Mouse (Mus musculus): ENCODE measurements around the gene Smtnl1. TPM values are rescaled to one million over a fixed set of nuclear protein-coding genes. Genes with fewer than 3 reads are reported as not detected.
A peak's percentile ranks its signal among the peaks of the same experiment; 100 is the strongest.

Smtnl1 gene
- polyA plus RNA-seq, 1 experiment from 2014 or later: 1.6 TPM

- Histone ChIP-seq H3K9ac (ENCODE audit: low read depth, low read length) (peak overlapping the region; percentile 83), H3K4me1 (ENCODE audit: control insufficient read depth, insufficient read depth, low read length) (peaks cover 14% of the 10 kb centered on the region), H3K9me3 (ENCODE audit: control insufficient read depth, low read length) (no peaks in the 10 kb centered on the region), H3K27me3 (replicated peaks; ENCODE audit: control insufficient read depth, insufficient read depth, low read length) (0 out of 2 replicates have a peak, but pooled peaks cover 6% of the 10 kb centered on the region), H3K4me3 (ENCODE audit: low read depth, low read length) (peak overlapping the region; percentile 66), H3K4me2 (ENCODE audit: low read depth, low read length) (peak overlapping the region; percentile 91), H3K27ac (replicated peaks; ENCODE audit: low read depth, low read length) (peak overlapping the region; percentile 88), H3K36me3 (ENCODE audit: control insufficient read depth, insufficient read depth, low read length) (no peaks in the 10 kb centered on the region)
- ATAC-seq (ENCODE audit: low read depth): peak; percentile 92
- under 1% methylated on average over 36 of the region's 54 CpGs for WGBS
- DNase-seq (ENCODE audit: low spot score): peak; percentile 92
Observed at GRCm38 (mm10) chr2:84840016-84840747, 17.7 kb upstream of the Smtnl1 start.

- Histone ChIP-seq H3K4me2 (ENCODE audit: low read depth, low read length) (peak overlapping the region; percentile 91), H3K36me3 (ENCODE audit: control insufficient read depth, insufficient read depth, low read length) (no peaks in the 10 kb centered on the region), H3K4me3 (ENCODE audit: low read depth, low read length) (peak overlapping the region; percentile 66), H3K27me3 (replicated peaks; ENCODE audit: control insufficient read depth, insufficient read depth, low read length) (0 out of 2 replicates have a peak, but pooled peaks cover 6% of the 10 kb centered on the region), H3K27ac (replicated peaks; ENCODE audit: low read depth, low read length) (peak overlapping the region; percentile 88), H3K9ac (ENCODE audit: low read depth, low read length) (peak overlapping the region; percentile 83), H3K9me3 (ENCODE audit: control insufficient read depth, low read length) (no peaks in the 10 kb centered on the region), H3K4me1 (ENCODE audit: control insufficient read depth, insufficient read depth, low read length) (peaks cover 14% of the 10 kb centered on the region)
- DNase-seq (ENCODE audit: low spot score): peak; percentile 80
- WGBS: under 1% methylated on average over 44 of the region's 47 CpGs
- ATAC-seq (ENCODE audit: low read depth): peak; percentile 39
Observed at GRCm38 (mm10) chr2:84838993-84839980, 16.8 kb upstream of the Smtnl1 start.

- WGBS: 15% methylated on average over 10 of the region's 10 CpGs
- H3K27ac ChIP-seq (replicated peaks; ENCODE audit: low read depth, low read length): peak within 1 kb of the TSS; percentile 88; the same call in 1 of the 2 replicates
- ATAC-seq (ENCODE audit: low read depth): no peak
Observed at GRCm38 (mm10) chr2:84838593-84838949, 16.1 kb upstream of the Smtnl1 start, which contains the start of gene Slc43a1. Slc43a1 (plus strand) TSS chr2:84838850.

GRCm38 (mm10) chr2:84837817-84838592, 15.6 kb upstream of the Smtnl1 start:
- Histone ChIP-seq H3K9ac (ENCODE audit: low read depth, low read length) (no peak overlapping the region), H3K9me3 (ENCODE audit: control insufficient read depth, low read length) (no peaks in the 10 kb centered on the region), H3K4me3 (ENCODE audit: low read depth, low read length) (no peak overlapping the region), H3K36me3 (ENCODE audit: control insufficient read depth, insufficient read depth, low read length) (no peaks in the 10 kb centered on the region), H3K27ac (replicated peaks; ENCODE audit: low read depth, low read length) (no peak overlapping the region), H3K4me1 (ENCODE audit: control insufficient read depth, insufficient read depth, low read length) (peaks cover 14% of the 10 kb centered on the region), H3K27me3 (replicated peaks; ENCODE audit: control insufficient read depth, insufficient read depth, low read length) (0 out of 2 replicates have a peak, but pooled peaks cover 6% of the 10 kb centered on the region), H3K4me2 (ENCODE audit: low read depth, low read length) (peak overlapping the region; percentile 91; the same call in 1 of the 2 replicates)
- ATAC-seq (ENCODE audit: low read depth): no peak
- WGBS: 27% methylated on average over 9 of the region's 9 CpGs
- peak; percentile 31 for DNase-seq (ENCODE audit: low spot score)

More at GRCm38 (mm10) chr2:84838593-84838949, 16.1 kb upstream of the Smtnl1 start, which contains the start of gene Slc43a1:
- Histone ChIP-seq H3K9ac (ENCODE audit: low read depth, low read length) (peak within 1 kb of the TSS; percentile 83), H3K9me3 (ENCODE audit: control insufficient read depth, low read length) (no peaks in the 10 kb centered on the region), H3K4me3 (ENCODE audit: low read depth, low read length) (peak within 1 kb of the TSS; percentile 66), H3K36me3 (ENCODE audit: control insufficient read depth, insufficient read depth, low read length) (no peaks in the 10 kb centered on the region), H3K27me3 (replicated peaks; ENCODE audit: control insufficient read depth, insufficient read depth, low read length) (0 out of 2 replicates have a peak, but pooled peaks cover 6% of the 10 kb centered on the region), H3K4me1 (ENCODE audit: control insufficient read depth, insufficient read depth, low read length) (peaks cover 14% of the 10 kb centered on the region), H3K4me2 (ENCODE audit: low read depth, low read length) (peak within 1 kb of the TSS; percentile 91)
- DNase-seq (ENCODE audit: low spot score): no peak

GRCm38 (mm10) chr2:84837107-84837506, 14.7 kb upstream of the Smtnl1 start:
- H3K9ac ChIP-seq (ENCODE audit: low read depth, low read length): no peak overlapping the region
- H3K4me3 ChIP-seq (ENCODE audit: low read depth, low read length): no peak overlapping the region
- H3K4me1 ChIP-seq (ENCODE audit: control insufficient read depth, insufficient read depth, low read length): peaks cover 14% of the 10 kb centered on the region
- no peak overlapping the region for H3K4me2 ChIP-seq (ENCODE audit: low read depth, low read length)
- H3K36me3 ChIP-seq (ENCODE audit: control insufficient read depth, insufficient read depth, low read length): no peaks in the 10 kb centered on the region
- ATAC-seq (ENCODE audit: low read depth) (no peak), DNase-seq (ENCODE audit: low spot score) (no peak)
- 0 out of 2 replicates have a peak, but pooled peaks cover 6% of the 10 kb centered on the region for H3K27me3 ChIP-seq (replicated peaks; ENCODE audit: control insufficient read depth, insufficient read depth, low read length)
- 57% methylated on average over 8 of the region's 8 CpGs for WGBS
- H3K27ac ChIP-seq (replicated peaks; ENCODE audit: low read depth, low read length): no peak overlapping the region
- no peaks in the 10 kb centered on the region for H3K9me3 ChIP-seq (ENCODE audit: control insufficient read depth, low read length)

- Histone ChIP-seq H3K9ac (ENCODE audit: low read depth, low read length) (peak overlapping the region; percentile 30; the same call in 1 of the 2 replicates), H3K4me3 (ENCODE audit: low read depth, low read length) (no peak overlapping the region), H3K27ac (replicated peaks; ENCODE audit: low read depth, low read length) (peak overlapping the region; percentile 19), H3K9me3 (ENCODE audit: control insufficient read depth, low read length) (no peaks in the 10 kb centered on the region), H3K27me3 (replicated peaks; ENCODE audit: control insufficient read depth, insufficient read depth, low read length) (no peaks in the 10 kb centered on the region), H3K4me1 (ENCODE audit: control insufficient read depth, insufficient read depth, low read length) (peaks cover 5% of the 10 kb centered on the region; the same call in 1 of the 2 replicates), H3K4me2 (ENCODE audit: low read depth, low read length) (no peak overlapping the region), H3K36me3 (ENCODE audit: control insufficient read depth, insufficient read depth, low read length) (0 out of 2 replicates have a peak, but pooled peaks cover 6% of the 10 kb centered on the region)
- DNase-seq (ENCODE audit: low spot score) (peak; percentile 93), ATAC-seq (ENCODE audit: low read depth) (peak; percentile 79)
- WGBS: 34% methylated on average over 10 of the region's 10 CpGs
Observed at GRCm38 (mm10) chr2:84831666-84832391, 9.4 kb upstream of the Smtnl1 start.

- ATAC-seq (ENCODE audit: low read depth) (no peak; the same call in 1 of the 2 replicates), DNase-seq (ENCODE audit: low spot score) (no peak)
- Histone ChIP-seq H3K4me3 (ENCODE audit: low read depth, low read length) (peak overlapping the region; percentile 72), H3K4me2 (ENCODE audit: low read depth, low read length) (peak overlapping the region; percentile 99), H3K36me3 (ENCODE audit: control insufficient read depth, insufficient read depth, low read length) (0 out of 2 replicates have a peak, but pooled peaks cover 6% of the 10 kb centered on the region), H3K9me3 (ENCODE audit: control insufficient read depth, low read length) (no peaks in the 10 kb centered on the region), H3K27ac (replicated peaks; ENCODE audit: low read depth, low read length) (no peak overlapping the region), H3K27me3 (replicated peaks; ENCODE audit: control insufficient read depth, insufficient read depth, low read length) (no peaks in the 10 kb centered on the region), H3K9ac (ENCODE audit: low read depth, low read length) (peak overlapping the region; percentile 69), H3K4me1 (ENCODE audit: control insufficient read depth, insufficient read depth, low read length) (peaks cover 5% of the 10 kb centered on the region; the same call in 1 of the 2 replicates)
- 1% methylated on average over 29 of the region's 29 CpGs for WGBS
Observed at GRCm38 (mm10) chr2:84827283-84827920, 5.0 kb upstream of the Smtnl1 start.
